Comparison of ENCODE assay signal across 9 mouse cellular contexts in genomic region chr17:28351353-28351890, GRCm38 (mm10). TPM values are rescaled to one million over a fixed set of nuclear protein-coding genes. Genes with fewer than 3 reads are reported as not detected.
A peak's percentile ranks its signal among the peaks of the same experiment; 100 is the strongest.
DNase-seq lines count a peak whose midpoint lies in the region; ATAC-seq lines count a peak whose summit lies in the region.
"Had no signal": no experiment of that assay in that cellular context is flagged by ENCODE, and none has a peak within 500 bp of the region (broad histone marks: within the 10 kb centered on the region; RNA-seq: fewer than 3 reads in every experiment).

No protein-coding gene starts in this region.

- H3K36me3 ChIP-seq in heart, embryonic 12.5 days: no peaks in the 10 kb centered on the region
- H3K36me3 ChIP-seq in hindbrain, embryonic 14.5 days (replicated peaks; ENCODE audit: control insufficient read depth, insufficient read depth): no peaks in the 10 kb centered on the region
- H3K36me3 ChIP-seq in midbrain, embryonic 13.5 days: no peaks in the 10 kb centered on the region

- H3K27me3 ChIP-seq in heart, embryonic 12.5 days (replicated peaks): peaks cover 26% of the 10 kb centered on the region; the same call in 1 of the 2 replicates
- H3K27me3 ChIP-seq in hindbrain, embryonic 14.5 days (ENCODE audit: control insufficient read depth, insufficient read depth, low read length): peaks cover 29% of the 10 kb centered on the region
- peaks cover 35% of the 10 kb centered on the region for H3K27me3 ChIP-seq in midbrain, embryonic 13.5 days

- H3K9me3 ChIP-seq in heart, embryonic 12.5 days (replicated peaks): no peaks in the 10 kb centered on the region
- H3K9me3 ChIP-seq in hindbrain, embryonic 14.5 days (ENCODE audit: control insufficient read depth, low read length): no peaks in the 10 kb centered on the region
- no peaks in the 10 kb centered on the region for H3K9me3 ChIP-seq in midbrain, embryonic 13.5 days

- H3K9ac ChIP-seq in heart, embryonic 12.5 days: peak overlapping the region; percentile 88
- peak overlapping the region; percentile 51 for H3K9ac ChIP-seq in hindbrain, embryonic 14.5 days
- peak overlapping the region; percentile 76 for H3K9ac ChIP-seq in midbrain, embryonic 13.5 days (replicated peaks)

- peak overlapping the region; percentile 83 for H3K27ac ChIP-seq in heart, embryonic 12.5 days (ENCODE audit: poor library complexity, severe bottlenecking)
- no peak overlapping the region for H3K27ac ChIP-seq in brown adipose tissue, adult 24 weeks (replicated peaks; ENCODE audit: low read depth, low read length)
- no peak overlapping the region for H3K27ac ChIP-seq in hindbrain, embryonic 14.5 days
- H3K27ac ChIP-seq in midbrain, embryonic 13.5 days: no peak overlapping the region

- peaks cover 46% of the 10 kb centered on the region for H3K4me1 ChIP-seq in heart, embryonic 12.5 days (replicated peaks)
- 0 out of 2 replicates have a peak, but pooled peaks cover 3% of the 10 kb centered on the region for H3K4me1 ChIP-seq in brown adipose tissue, adult 24 weeks (ENCODE audit: control insufficient read depth, insufficient read depth, insufficient read length, low read length)
- peaks cover 5% of the 10 kb centered on the region for H3K4me1 ChIP-seq in hindbrain, embryonic 14.5 days (replicated peaks; ENCODE audit: control insufficient read depth, insufficient read depth, low read length)
- peaks cover 36% of the 10 kb centered on the region for H3K4me1 ChIP-seq in midbrain, embryonic 13.5 days (replicated peaks)

- DNase-seq in heart, adult 18-20 months: no peak
- DNase-seq in hindbrain, embryonic 14.5 days (ENCODE audit: low spot score): no peak
- DNase-seq in right cerebral cortex, postnatal 14 days: no peak
- no peak for DNase-seq in cerebellum, postnatal 25 days

- peak overlapping the region; percentile 77 for H3K4me2 ChIP-seq in heart, embryonic 12.5 days
- H3K4me2 ChIP-seq in hindbrain, embryonic 14.5 days (replicated peaks): peak overlapping the region; percentile 91
- H3K4me2 ChIP-seq in midbrain, embryonic 13.5 days (replicated peaks): peak overlapping the region; percentile 87

- under 1% methylated on average over 29 of the region's 29 CpGs for WGBS in heart, embryonic 12.5 days
- WGBS in hindbrain, embryonic 14.5 days: 2% methylated on average over 28 of the region's 29 CpGs
- 2% methylated on average over 29 of the region's 29 CpGs for WGBS in midbrain, embryonic 13.5 days

- peak overlapping the region; percentile 78 for H3K4me3 ChIP-seq in heart, embryonic 12.5 days
- H3K4me3 ChIP-seq in brown adipose tissue, adult 24 weeks (ENCODE audit: insufficient read depth, low read depth, low read length): peak overlapping the region; percentile 94
- peak overlapping the region; percentile 54 for H3K4me3 ChIP-seq in hindbrain, embryonic 14.5 days (replicated peaks; ENCODE audit: low read length)
- H3K4me3 ChIP-seq in midbrain, embryonic 13.5 days (replicated peaks): peak overlapping the region; percentile 61

- no peak for ATAC-seq in heart, embryonic 12.5 days (ENCODE audit: insufficient number of reproducible peaks, low FRiP score)
- ATAC-seq in hindbrain, embryonic 14.5 days (ENCODE audit: low FRiP score): peak; percentile 9; the same call in 1 of the 2 replicates
- ATAC-seq in midbrain, embryonic 13.5 days: no peak
- no peak for ATAC-seq in erythroid progenitor cell, adult 5-6 weeks (replicated peaks; ENCODE audit: low FRiP score, poor library complexity, severe bottlenecking)

RNA-seq across cellular contexts. Expression of gene Tead3, which starts 0.8 kb away (rescaled TPM):
- 7.9 and 8.1 TPM in 2 replicates for polyA plus RNA-seq in heart, embryonic 12.5 days (2016; fragmentation: Nextera tagmentation; extraction: Ambion mirVana)
- 10 to 100 TPM; 12.0 to 13.3 TPM for total RNA-seq in heart, adult 18-20 months (2021)
- 3.6 and 4.6 TPM in 2 replicates for polyA plus RNA-seq in brown adipose tissue, adult 24 weeks (2012; ENCODE audit: insufficient read depth, insufficient read length, missing spikeins)
- polyA plus RNA-seq in hindbrain, embryonic 14.5 days (2014; fragmentation: Nextera tagmentation; extraction: Ambion mirVana): 1.3 and 1.4 TPM in 2 replicates
- polyA plus RNA-seq in midbrain, embryonic 13.5 days (2015; fragmentation: Nextera tagmentation; extraction: Ambion mirVana): 1.9 and 2.9 TPM in 2 replicates
- total RNA-seq in erythroid progenitor cell, adult 5-6 weeks (2015; ENCODE audit: low replicate concordance): not detected in 2 replicates
- not detected in 2 replicates for total RNA-seq in erythroid progenitor cell, adult 5-6 weeks (2017; ENCODE audit: low replicate concordance)

RNA-seq across cellular contexts. Expression of gene Tulp1, which starts 13.6 kb away (rescaled TPM):
- polyA plus RNA-seq in heart, embryonic 12.5 days (2016; fragmentation: Nextera tagmentation; extraction: Ambion mirVana): 3.7 and 4.6 TPM in 2 replicates
- not detected for total RNA-seq in heart, adult 18-20 months (2021)
- not detected in 2 replicates for polyA plus RNA-seq in brown adipose tissue, adult 24 weeks (2012; ENCODE audit: insufficient read depth, insufficient read length, missing spikeins)
- polyA plus RNA-seq in hindbrain, embryonic 14.5 days (2014; fragmentation: Nextera tagmentation; extraction: Ambion mirVana): 1.2 and 1.7 TPM in 2 replicates
- polyA plus RNA-seq in midbrain, embryonic 13.5 days (2015; fragmentation: Nextera tagmentation; extraction: Ambion mirVana): 1.7 and 2.6 TPM in 2 replicates
- total RNA-seq in erythroid progenitor cell, adult 5-6 weeks (2015; ENCODE audit: low replicate concordance): not detected in 2 replicates
- total RNA-seq in erythroid progenitor cell, adult 5-6 weeks (2017; ENCODE audit: low replicate concordance): not detected in 2 replicates
- total RNA-seq: left cerebral cortex, postnatal 10 days had no signal

RNA-seq across cellular contexts. Expression of gene Rpl10a, which starts 23.2 kb away (rescaled TPM):
- 301 and 344 TPM in 2 replicates for polyA plus RNA-seq in heart, embryonic 12.5 days (2016; fragmentation: Nextera tagmentation; extraction: Ambion mirVana)
- total RNA-seq in heart, adult 18-20 months (2021): 100 to 1,000 TPM; 422 to 438 TPM
- 196 and 332 TPM in 2 replicates for polyA plus RNA-seq in brown adipose tissue, adult 24 weeks (2012; ENCODE audit: insufficient read depth, insufficient read length, missing spikeins)
- 370 and 441 TPM in 2 replicates for polyA plus RNA-seq in hindbrain, embryonic 14.5 days (2014; fragmentation: Nextera tagmentation; extraction: Ambion mirVana)
- polyA plus RNA-seq in midbrain, embryonic 13.5 days (2015; fragmentation: Nextera tagmentation; extraction: Ambion mirVana): 382 and 387 TPM in 2 replicates
- 515 and 750 TPM in 2 replicates for total RNA-seq in erythroid progenitor cell, adult 5-6 weeks (2015; ENCODE audit: low replicate concordance)
- total RNA-seq in erythroid progenitor cell, adult 5-6 weeks (2017; ENCODE audit: low replicate concordance): 184 and 203 TPM in 2 replicates

RNA-seq across cellular contexts. Expression of gene Fance, which starts 38.1 kb away (rescaled TPM):
- 21.8 and 23.0 TPM in 2 replicates for polyA plus RNA-seq in heart, embryonic 12.5 days (2016; fragmentation: Nextera tagmentation; extraction: Ambion mirVana)
- 10 to 100 TPM; 10.5 to 12.7 TPM for total RNA-seq in heart, adult 18-20 months (2021)
- 5.0 and 9.9 TPM in 2 replicates for polyA plus RNA-seq in brown adipose tissue, adult 24 weeks (2012; ENCODE audit: insufficient read depth, insufficient read length, missing spikeins)
- 22.0 and 22.6 TPM in 2 replicates for polyA plus RNA-seq in hindbrain, embryonic 14.5 days (2014; fragmentation: Nextera tagmentation; extraction: Ambion mirVana)
- 20.2 and 26.9 TPM in 2 replicates for polyA plus RNA-seq in midbrain, embryonic 13.5 days (2015; fragmentation: Nextera tagmentation; extraction: Ambion mirVana)
- 9.7 and 10.5 TPM in 2 replicates for total RNA-seq in erythroid progenitor cell, adult 5-6 weeks (2015; ENCODE audit: low replicate concordance)
- 0.76 and 9.8 TPM in 2 replicates for total RNA-seq in erythroid progenitor cell, adult 5-6 weeks (2017; ENCODE audit: low replicate concordance)
